Mouse (Mus musculus): ENCODE data around the gene Iqch.

The Iqch gene

DNA sequence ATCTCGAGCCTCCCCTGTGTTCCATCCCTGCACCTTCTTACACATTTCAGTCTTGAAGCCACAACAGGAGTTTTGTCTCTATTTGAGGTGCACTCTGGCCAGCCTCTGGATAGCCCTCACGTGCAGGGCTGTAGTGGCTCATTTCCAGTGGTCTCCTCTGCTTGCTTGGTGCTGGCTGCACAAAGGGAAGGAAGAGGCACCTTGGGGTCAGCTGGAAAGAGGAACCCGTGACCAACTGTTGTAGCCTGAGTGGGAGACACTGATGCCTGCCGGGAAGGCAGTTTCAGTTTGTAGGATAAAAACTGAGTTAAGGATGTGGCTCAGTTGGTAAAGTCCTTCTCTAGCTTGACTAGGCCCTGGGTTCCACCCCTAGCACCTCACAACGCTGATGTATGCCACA, 9.7 kb upstream of the Iqch start:
- no peak for DNase-seq

DNA sequence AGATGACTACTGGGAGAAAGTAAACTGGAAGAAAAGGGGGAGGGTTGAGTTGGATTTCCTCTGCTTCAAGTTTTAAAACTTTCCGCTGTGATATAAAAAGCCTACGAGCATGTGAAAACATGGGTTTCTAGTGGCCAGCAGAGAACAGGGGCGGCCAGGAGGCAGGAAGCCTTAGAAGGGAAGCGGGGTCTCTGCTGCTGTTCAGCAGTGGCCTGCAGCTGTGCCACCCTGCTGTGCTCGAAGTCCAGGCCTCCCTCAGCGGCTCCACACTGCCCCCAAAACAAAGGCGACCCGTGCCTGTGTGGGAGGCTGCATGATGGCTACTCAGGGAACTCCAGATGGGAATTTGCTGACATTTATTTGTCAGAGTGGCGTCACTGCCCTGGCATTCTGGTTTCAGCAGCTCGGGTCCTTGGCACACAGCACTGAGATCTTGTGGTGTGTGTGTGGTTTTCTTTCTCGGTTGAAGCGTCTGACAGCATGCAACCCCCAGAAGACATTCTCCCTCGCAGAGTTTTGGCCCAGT, 8.6 kb upstream of the Iqch start:
- peak; percentile 37 for DNase-seq

DNA sequence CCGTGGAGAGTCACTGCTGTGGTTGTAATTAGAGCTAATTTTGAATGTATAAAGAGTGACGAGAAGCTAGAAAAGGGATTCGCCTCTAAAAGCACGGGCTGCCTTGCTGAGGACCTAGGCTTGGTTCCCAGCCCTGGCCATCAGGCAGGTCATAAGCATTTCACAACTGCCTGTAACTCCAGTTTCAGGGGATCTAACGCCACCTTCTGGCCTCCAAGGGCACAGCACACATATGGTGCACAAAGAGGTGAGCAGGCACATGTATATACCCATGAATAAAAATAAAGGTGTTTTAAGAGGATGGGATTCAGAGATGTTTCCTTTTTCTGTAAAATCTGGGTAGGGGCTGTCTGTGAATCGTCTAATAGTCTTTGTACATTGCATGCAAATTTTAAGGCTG, 7.9 kb upstream of the Iqch start:
- DNase-seq: no peak

DNA sequence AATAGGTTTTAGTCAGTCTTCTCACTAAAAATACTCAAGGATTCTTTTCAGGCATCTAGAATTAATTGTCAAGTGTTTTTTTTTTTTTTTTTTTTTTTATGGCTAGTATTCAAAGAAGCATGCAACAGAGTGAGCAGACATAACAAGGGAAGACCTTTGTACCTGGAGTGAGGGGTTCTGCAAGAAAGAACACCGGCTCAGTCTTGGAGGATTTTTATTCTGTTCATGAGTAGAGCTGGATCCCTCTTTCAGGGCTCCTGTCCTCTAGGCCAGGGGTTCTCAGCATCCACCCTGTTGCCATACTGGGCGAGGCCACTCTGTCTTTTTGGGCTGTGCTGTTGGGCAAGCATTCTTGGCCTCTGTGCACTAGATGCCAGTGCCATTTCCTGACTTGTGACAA, 7.5 kb upstream of the Iqch start:
- DNase-seq: no peak

DNA sequence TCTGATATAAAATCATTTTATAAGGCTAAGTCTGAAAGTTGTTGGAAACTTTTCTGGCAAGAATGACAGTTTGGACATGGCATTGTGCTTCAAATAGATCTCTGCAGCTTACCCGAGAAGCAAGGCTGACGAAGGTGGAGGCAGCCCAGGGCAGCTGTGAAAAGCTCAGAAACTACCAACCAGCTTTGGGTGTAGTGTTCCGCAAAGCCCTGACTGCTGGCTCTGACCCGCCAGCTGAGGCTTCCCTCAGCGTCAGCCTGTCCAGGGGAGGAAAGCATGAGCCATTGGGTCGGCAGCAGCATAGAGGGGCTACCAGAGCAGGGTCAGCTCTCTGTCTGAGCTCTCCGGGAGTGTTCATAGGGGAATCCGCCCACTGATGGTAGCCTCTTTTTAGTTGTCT, 7.0 kb upstream of the Iqch start:
- no peak for DNase-seq

DNA sequence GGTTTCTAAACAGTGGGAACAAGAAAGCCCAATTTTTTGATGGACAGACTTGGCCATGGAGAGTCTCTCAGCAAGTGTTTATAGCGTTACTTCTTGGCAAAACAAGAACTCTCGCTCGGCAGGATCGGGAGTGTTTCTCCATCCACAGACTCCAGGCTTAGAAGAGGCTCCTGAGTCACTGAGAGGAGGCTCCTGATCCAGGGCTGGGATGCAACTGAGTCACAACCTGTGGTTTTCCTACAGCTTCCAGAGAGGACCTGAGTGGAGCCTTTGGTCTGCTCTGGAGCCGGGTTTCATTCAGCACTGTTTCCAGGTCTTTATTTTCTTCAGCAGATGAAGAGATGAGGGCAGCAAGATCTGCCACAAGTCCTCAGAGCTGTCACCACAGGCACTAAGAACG, 5.7 kb upstream of the Iqch start:
- DNase-seq: no peak

DNA sequence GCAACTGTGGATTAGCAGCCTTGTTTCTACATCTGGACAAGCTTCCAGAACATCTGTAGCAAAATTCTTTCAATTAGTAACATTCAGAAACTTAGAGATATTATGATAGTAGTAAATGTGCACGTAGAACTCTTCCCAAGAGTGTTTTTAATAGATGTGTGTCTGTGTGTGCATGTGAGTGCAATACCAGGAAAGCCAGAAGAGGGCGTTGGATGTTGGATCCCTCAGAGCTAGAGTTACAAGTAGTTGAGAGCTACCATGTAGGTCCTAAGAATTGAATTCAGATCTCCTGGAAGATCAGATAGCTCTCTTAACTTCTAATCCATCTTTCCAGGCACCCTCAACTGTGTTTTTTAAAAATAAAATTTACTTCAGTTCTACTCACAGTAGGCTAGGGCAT, 4.3 kb upstream of the Iqch start:
- DNase-seq: no peak

DNA sequence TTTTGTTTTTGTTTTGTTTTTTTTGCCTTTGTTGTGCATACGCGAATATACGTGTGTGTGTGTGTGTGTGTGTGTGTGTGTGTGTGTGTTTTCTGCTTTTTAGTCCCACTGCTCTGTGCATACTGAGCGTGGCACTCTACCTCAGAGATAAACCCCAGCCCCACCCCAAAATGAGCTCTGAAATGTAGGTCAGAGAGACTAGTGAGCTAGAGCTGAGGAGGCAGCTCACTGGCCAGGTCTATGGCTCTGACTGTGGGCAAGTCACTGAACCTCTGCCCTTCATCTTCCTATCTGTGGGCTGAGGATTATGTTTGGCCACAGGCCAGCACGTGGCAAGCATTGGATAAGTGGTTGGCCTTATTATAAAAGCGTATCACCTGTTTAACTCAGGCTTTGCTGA, 1.6 kb upstream of the Iqch start:
- DNase-seq: no peak

DNA sequence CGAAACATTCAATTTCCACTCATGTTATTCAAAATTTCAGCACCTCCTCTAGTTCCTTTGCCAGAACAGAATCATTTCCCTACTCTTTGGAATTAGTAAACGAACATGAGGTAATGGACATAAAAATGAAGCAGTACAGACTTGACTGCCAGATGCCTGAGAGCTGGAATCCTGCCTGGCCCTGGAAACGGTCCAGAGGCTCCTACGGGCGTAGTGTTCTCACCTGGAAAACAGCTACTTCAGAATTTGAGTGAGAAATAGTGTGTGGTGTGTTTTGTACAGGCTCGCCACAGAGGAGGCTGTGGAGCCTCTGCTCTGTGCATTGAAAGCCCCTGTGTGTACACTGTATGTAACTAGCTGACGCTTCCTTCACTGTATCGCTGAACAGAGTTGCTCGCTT, 5.6 kb downstream of the Iqch start:
- peak; percentile 87 for DNase-seq

DNA sequence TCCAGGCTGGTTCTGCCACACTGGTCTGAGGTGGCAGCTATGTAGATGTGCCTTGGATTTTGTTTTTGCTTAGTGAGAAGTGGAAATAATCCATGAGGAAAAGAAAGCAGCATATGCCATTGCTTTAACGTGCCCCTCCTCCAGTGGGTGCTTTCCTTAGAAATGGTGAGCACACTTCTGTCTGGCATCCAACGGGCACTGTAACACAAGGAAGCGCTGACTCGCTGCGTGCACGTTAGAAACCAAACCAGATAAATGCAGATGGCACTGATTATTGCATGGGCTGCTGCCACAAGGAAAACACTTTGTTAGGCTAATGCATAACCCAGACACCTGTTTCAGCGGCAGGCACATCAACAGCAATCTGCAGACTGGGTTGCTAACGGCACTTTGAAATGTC, 6.6 kb downstream of the Iqch start:
- no peak for DNase-seq

DNA sequence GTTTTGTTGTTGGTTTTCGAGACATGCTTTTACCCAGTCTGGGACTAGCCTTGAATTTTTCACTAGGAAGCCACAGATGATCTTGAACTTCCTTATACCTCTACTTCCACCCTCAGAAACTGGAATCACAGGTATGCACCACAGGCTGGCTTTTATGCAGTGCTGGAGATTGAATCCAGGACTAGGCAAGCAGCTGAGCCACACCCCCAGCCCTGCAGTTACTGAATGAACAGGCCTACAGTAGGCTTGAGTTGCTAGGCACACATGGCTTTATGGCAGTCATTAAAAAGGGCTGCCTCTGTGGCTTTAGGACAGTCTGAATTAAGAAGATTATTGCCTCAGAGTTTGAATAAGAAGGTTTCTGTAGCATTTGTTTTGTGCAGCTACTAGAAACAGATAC, 7.3 kb downstream of the Iqch start:
- DNase-seq: no peak

DNA sequence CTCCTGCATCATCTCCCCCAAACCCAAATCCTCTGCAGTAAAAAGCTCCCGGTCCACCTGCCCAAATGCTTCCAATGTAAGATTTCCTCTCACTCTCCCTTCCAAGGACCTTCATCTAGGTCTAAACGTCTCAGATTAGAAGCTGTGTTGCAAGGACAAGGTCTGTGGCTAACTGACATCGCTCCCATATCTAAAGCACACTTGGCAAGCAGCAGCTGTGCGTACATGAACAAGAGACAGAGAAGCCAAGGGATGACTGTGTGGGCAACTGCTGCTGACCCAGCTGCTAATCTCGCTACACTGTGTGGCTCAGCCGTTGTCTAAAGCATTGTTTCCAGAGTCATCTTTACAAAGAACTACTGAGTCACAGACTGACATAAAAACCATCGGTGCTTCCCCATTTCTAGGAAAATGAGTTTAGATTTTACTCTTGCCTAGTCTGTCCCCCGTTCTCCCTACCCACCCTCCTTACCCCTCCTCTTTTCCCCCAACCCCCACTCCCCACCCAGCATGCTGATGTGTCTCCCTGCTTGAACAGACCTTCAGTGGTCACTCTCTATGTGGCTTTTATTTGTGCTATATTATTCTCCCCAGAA, 10.5 kb downstream of the Iqch start:
- no peak for DNase-seq

DNA sequence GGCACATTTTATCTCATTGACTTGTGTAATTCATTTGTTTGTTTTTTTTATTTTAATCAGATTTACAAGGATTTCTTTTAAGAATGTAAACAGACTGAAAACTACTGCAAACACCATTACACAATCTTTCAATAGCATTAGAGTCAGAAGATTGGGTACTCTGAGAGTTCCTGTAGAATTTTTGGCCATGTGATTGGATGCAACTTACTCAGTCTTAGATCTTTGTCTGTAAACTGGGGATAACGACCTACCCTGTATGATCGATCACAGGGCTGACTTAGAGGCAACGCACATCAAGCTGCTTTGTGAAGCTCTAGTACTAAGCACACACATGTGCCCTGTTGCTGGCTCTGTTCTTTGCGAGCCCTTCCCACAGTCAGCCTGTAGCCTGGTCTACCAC, 11.7 kb downstream of the Iqch start:
- no peak for DNase-seq

DNA sequence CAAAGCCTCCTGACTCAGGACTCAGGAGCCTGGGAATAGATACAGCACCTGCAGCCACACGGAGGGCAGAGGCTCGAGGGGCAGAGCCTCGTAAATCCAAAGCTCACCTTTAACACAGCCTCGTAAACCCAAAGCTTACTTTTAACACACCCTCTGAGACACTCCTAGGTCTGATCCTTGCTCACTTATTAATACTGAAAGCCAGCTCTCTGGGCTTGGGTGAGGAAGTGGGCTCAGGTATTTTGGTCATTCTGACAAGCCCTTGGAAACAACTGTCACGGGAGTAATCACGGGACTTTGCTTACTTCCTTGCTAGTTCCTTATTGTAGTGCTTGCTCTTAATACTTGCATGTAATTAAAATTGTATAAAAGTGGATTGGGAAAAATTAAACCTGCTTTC, 13.1 kb downstream of the Iqch start:
- no peak for DNase-seq

DNA sequence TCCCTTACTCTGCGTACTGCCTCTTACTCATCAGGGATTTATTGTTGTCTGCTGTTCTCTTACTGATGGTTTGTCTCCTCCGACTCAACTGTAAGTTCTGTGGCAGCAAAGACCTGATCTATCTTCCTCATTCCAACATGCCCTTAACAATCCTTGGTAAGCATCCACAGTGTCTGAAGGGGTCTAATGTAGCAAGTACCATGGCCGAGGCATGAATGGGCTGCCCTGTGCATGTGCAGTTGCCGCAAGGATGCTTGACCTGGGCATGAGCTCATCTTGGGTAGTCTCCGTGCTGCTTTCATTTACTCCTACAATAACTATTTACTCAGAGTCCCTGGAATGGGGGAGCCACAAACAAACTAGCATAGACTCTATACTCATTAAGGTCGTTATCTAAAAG, 17.0 kb downstream of the Iqch start:
- no peak for DNase-seq

DNA sequence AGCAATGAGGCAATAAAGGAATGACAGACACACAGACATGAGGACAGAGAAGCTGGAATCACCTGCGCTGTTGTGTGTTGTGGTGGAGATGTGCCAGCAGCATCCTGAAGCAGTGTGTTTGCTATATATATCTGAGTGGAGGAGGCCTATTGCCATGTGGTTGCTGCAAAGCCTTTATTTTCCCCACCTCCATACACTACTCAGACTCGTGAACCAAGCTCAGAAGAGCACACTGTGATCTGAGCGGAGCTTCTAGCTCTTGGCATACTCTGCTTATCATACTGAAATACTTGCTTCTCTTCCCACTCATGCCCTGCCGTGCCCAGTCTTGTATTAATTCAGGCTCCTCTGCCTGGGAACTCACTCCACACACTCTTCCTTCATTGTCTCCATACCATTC, 20.5 kb downstream of the Iqch start:
- DNase-seq: no peak

DNA sequence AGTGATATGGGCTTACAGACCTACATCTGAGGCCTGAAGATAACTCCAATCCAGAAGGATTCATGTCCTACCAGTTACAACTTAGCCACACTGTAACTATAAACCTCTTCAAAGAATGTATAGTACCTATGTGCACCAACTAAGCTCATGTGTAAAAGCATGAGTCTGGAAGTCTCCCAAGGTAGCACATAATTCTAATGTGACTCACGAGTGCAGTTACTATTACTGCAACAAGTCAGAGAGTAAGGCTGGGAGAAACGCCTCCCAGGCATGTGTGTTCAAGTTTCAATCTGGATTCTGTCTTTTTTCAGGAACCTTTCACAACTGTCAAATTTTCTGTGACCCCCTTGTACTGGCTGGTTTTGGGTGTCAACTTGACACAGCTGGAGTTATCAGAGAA, 22.2 kb downstream of the Iqch start:
- no peak for DNase-seq

DNA sequence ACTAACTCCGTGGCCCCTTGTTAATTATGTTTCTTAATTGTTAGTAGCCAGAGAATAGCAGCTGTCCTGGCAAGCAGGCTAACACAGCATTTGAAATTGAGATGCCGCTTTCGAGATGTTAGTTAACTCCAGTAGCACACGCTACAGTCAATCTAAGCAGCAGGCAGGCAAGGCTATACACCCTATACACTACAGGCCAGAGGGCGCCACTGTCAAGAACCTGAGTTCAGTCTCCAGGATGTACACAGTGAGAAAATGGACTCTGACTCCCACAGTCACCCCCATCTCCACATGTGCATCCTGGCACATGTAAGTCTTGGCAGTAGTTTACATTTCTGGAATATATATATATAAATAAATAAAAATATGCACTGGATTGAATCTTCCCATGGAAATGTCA, 22.6 kb downstream of the Iqch start:
- DNase-seq: no peak

DNA sequence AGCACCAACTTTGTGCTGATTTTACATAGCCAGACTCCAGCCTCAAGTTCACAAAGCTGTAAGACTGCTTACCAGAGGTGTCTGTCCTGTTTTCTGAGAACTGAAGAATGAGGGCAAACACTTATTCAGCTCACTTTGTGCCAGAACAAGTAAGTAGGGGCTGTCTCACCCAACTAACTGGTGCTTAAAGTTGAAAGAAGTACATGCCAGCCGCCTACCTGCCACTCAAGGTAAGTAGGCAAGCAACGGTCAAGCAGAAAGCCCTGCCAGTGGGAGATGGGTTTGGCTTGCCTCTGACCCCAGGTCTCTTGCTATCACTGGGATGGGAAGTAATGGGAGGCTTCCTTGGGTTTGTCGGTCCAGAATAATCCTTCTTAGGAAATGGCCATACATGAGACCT, 24.8 kb downstream of the Iqch start:
- DNase-seq: peak; percentile 23

DNA sequence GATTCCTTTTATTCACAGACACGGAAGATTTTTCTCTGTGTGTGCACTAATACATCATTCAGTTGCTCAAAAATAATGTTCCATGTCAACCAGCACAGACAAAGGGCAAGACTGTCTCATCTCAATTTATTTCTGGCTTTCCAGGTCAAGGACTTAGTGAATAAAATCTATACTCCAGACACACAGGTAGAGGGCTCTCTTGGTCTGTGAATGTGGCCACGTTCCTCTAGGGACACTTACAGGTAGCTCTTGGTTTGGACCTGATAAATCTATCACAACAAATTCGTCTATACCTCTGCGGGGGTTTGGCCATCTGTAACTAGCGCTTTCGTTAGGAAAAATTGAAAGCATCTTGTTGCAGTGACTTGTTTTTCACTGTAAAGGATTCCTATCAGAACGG, 29.4 kb downstream of the Iqch start:
- no peak for DNase-seq

DNA sequence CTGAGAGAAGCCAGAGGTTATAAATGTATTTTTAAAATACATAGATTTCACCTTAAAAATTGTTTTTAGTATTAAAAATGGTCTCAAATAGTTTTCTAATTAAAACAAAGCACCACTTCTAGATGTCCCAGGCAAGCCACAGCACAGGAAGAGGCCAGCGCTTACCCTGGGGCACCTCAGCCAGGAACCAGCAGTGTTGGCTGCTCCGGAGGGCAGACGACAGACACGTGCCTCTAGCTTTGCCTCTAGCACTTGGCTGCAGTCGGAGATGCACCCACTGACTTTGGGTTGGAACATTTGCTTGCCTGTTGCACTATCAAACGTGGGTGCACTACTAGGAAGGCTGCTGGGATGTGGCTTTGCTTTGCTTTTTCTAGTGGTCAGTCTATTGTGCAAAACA, 30.4 kb downstream of the Iqch start:
- DNase-seq: no peak

DNA sequence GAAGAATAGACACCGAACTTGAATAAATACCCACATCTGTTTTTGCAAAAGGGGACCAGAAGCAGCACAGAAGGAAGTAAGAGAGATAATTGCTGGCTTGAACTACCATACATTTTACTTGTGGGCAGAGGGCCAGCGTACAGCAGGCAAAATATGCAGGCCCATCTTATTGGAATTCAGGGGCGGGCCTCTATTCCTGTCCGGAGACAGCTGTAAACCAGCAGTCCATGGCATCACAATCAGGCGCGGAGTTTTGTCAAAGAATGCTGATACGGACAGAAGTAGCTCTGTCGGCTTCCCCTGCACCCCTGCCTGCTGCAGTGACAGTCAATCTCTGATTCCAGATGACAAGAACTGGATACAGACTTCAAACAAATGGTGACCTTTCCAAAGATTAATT, 33.5 kb downstream of the Iqch start:
- DNase-seq: no peak

DNA sequence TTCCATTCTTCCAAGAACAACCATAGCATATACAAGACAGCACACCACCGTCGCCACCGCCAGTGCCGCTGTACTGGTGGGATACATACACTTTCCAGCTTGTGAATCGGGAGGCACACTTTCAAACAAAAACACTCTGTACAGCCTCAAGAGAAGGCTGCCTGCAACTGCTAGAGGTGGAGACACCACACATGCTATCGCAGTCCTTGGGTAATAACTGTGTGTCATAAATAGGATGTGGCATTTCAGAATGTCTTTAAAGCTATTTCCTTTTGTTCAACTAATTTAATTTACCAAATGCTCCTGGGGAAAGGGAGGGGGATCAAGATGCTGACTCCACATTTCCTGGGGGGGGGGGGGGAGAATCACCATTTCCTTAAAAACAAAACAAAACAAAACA, 34.0 kb downstream of the Iqch start:
- no peak for DNase-seq

DNA sequence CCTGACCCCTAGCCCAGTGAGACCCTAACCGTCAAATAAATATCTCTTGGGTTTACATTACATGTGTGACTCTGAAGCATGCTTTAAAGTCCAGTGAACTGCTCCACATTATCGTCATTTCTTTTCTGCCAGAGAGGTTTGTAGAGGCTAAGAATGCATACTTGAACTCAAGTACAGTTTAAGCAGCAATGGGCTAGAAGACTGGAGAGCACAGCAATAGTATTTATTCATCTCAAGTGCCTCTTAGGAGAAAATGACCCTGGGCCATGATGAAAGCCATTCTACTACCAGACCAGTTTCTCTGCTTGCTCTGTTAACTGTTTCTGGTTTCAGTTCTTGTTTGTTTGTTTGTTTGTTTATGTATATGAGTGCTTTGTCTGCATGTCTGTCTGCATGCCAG, 38.9 kb downstream of the Iqch start:
- DNase-seq: peak; percentile 11

DNA sequence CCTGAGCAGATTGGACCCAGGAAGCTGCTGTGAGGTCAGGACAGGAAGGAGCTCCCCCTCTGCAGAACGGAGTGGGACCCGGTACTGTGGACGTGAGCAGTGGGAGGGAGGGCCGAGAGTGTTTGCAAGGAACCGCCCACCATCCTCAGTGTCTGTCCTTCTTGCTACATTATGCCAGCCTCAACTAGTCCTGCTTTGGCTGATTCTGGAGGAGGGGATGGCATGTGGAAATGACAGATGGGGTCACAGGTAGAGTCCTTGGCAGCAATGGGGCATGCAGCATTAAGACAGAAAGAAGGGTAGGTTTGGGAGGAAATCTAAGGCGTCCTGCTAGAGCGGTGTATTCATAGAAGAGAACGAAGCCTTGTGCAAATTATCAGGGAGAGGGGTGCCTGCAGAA, 40.4 kb downstream of the Iqch start:
- DNase-seq: no peak

DNA sequence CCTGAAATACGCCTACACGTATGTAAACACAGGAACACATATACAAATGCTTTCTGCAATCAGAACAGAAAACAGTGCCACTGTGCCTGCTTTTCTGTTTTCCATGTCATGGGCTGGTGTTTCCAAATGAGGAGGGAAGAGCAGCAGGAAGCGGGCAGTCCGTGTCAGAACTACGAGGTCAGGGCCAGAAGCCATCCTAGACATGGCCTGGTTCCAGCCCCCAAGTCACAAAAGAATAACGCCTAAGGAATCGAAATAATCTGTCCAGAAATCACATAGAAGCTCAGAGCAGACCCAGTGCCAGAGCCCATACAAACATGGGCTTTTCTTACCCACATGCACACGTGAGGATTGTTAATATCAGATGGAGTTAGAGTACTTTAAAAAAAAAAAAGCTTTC, 45.4 kb downstream of the Iqch start:
- no peak for DNase-seq

All from lung, postnatal 14 days (tissue).